Mouse (Mus musculus): ENCODE data around the gene Ggt5. TPM values are rescaled to one million over a fixed set of nuclear protein-coding genes. Genes with fewer than 3 reads are reported as not detected.

Ggt5 gene
- polyA plus RNA-seq, 1 experiment from 2014 or later, result 7.8 TPM

- Histone ChIP-seq H3K4me3 (ENCODE audit: low read depth, low read length) (no peak overlapping the region), H3K9me3 (ENCODE audit: control insufficient read depth, low read length) (no peaks in the 10 kb centered on the region), H3K4me2 (ENCODE audit: low read length) (no peak overlapping the region), H3K4me1 (replicated peaks; ENCODE audit: control insufficient read depth, insufficient read depth, low read length) (peaks cover 14% of the 10 kb centered on the region; the same call in 1 of the 2 replicates), H3K36me3 (ENCODE audit: control insufficient read depth, insufficient read depth, low read length) (no peaks in the 10 kb centered on the region), H3K9ac (ENCODE audit: low read length) (no peak overlapping the region), H3K27ac (ENCODE audit: low read depth) (no peak overlapping the region), H3K27me3 (replicated peaks; ENCODE audit: control insufficient read depth, insufficient read depth, low read length) (no peaks in the 10 kb centered on the region)
- ATAC-seq (replicated peaks; ENCODE audit: low FRiP score, low TSS enrichment, low read depth) (no peak), DNase-seq (ENCODE audit: low spot score) (no peak)
- 43% methylated on average over 5 of the region's 5 CpGs for WGBS
These were observed 804 bp upstream of the Ggt5 start for GRCm38 (mm10) chr10:75588336-75588735.

GRCm38 (mm10) chr10:75589651-75590050, 511 bp downstream of the Ggt5 start:
- Histone ChIP-seq H3K9me3 (ENCODE audit: control insufficient read depth, low read length) (no peaks in the 10 kb centered on the region), H3K9ac (ENCODE audit: low read length) (peak overlapping the region; percentile 33), H3K4me3 (ENCODE audit: low read depth, low read length) (peak overlapping the region; percentile 29), H3K4me1 (replicated peaks; ENCODE audit: control insufficient read depth, insufficient read depth, low read length) (peaks cover 14% of the 10 kb centered on the region), H3K27me3 (replicated peaks; ENCODE audit: control insufficient read depth, insufficient read depth, low read length) (no peaks in the 10 kb centered on the region), H3K27ac (ENCODE audit: low read depth) (peak overlapping the region; percentile 87), H3K36me3 (ENCODE audit: control insufficient read depth, insufficient read depth, low read length) (no peaks in the 10 kb centered on the region), H3K4me2 (ENCODE audit: low read length) (peak overlapping the region; percentile 47)
- 55% methylated on average over 16 of the region's 16 CpGs for WGBS
- ATAC-seq (replicated peaks; ENCODE audit: low FRiP score, low TSS enrichment, low read depth) (no peak), DNase-seq (ENCODE audit: low spot score) (no peak)

GRCm38 (mm10) chr10:75591211-75591894, 2.2 kb downstream of the Ggt5 start:
- Histone ChIP-seq H3K27me3 (replicated peaks; ENCODE audit: control insufficient read depth, insufficient read depth, low read length) (no peaks in the 10 kb centered on the region), H3K9ac (ENCODE audit: low read length) (no peak overlapping the region), H3K4me1 (replicated peaks; ENCODE audit: control insufficient read depth, insufficient read depth, low read length) (peaks cover 14% of the 10 kb centered on the region), H3K36me3 (ENCODE audit: control insufficient read depth, insufficient read depth, low read length) (no peaks in the 10 kb centered on the region), H3K27ac (ENCODE audit: low read depth) (0 out of 2 replicates have a peak overlapping the region, but pooled peaks have one; percentile 7), H3K9me3 (ENCODE audit: control insufficient read depth, low read length) (no peaks in the 10 kb centered on the region), H3K4me2 (ENCODE audit: low read length) (0 out of 2 replicates have a peak overlapping the region, but pooled peaks have one; percentile 47), H3K4me3 (ENCODE audit: low read depth, low read length) (no peak overlapping the region)
- ATAC-seq (replicated peaks; ENCODE audit: low FRiP score, low TSS enrichment, low read depth) (no peak), DNase-seq (ENCODE audit: low spot score) (no peak)
- WGBS, result 68% methylated on average over 12 of the region's 12 CpGs

DNA sequence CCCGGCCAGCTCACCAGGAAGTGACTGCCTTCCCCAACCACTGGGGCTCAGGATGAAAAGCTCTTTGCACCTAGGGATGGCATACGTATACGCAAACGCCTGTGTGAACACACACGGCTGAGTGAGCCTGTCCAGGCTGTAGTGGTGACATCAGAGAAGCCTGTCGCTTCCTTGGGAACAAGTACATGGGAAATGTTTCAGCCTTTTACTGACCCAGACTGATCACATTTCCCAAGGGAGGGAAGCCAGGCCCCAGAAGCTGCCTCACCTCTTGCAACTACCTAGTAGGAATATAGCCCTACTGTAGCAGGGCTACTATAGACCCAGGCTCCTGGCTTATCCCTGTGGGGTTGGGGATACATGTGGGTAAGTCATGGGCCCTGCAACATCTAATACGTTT, 3.4 kb downstream of the Ggt5 start:
- Histone ChIP-seq H3K4me2 (ENCODE audit: low read length) (no peak overlapping the region), H3K9ac (ENCODE audit: low read length) (no peak overlapping the region), H3K27ac (ENCODE audit: low read depth) (no peak overlapping the region), H3K4me3 (ENCODE audit: low read depth, low read length) (no peak overlapping the region), H3K9me3 (ENCODE audit: control insufficient read depth, low read length) (peaks cover 6% of the 10 kb centered on the region; the same call in 1 of the 2 replicates), H3K36me3 (ENCODE audit: control insufficient read depth, insufficient read depth, low read length) (no peaks in the 10 kb centered on the region), H3K4me1 (replicated peaks; ENCODE audit: control insufficient read depth, insufficient read depth, low read length) (peaks cover 14% of the 10 kb centered on the region), H3K27me3 (replicated peaks; ENCODE audit: control insufficient read depth, insufficient read depth, low read length) (no peaks in the 10 kb centered on the region)
- DNase-seq (ENCODE audit: low spot score) (no peak), ATAC-seq (replicated peaks; ENCODE audit: low FRiP score, low TSS enrichment, low read depth) (no peak)
- WGBS, result 63% methylated on average over 7 of the region's 7 CpGs

GRCm38 (mm10) chr10:75595981-75596380, 6.8 kb downstream of the Ggt5 start:
- Histone ChIP-seq H3K9me3 (ENCODE audit: control insufficient read depth, low read length) (peaks cover 11% of the 10 kb centered on the region; the same call in 1 of the 2 replicates), H3K36me3 (ENCODE audit: control insufficient read depth, insufficient read depth, low read length) (no peaks in the 10 kb centered on the region), H3K9ac (ENCODE audit: low read length) (no peak overlapping the region), H3K27me3 (replicated peaks; ENCODE audit: control insufficient read depth, insufficient read depth, low read length) (no peaks in the 10 kb centered on the region), H3K4me2 (ENCODE audit: low read length) (no peak overlapping the region), H3K27ac (ENCODE audit: low read depth) (no peak overlapping the region), H3K4me1 (replicated peaks; ENCODE audit: control insufficient read depth, insufficient read depth, low read length) (no peaks in the 10 kb centered on the region; the same call in 1 of the 2 replicates), H3K4me3 (ENCODE audit: low read depth, low read length) (no peak overlapping the region)
- 74% methylated on average over 8 of the region's 8 CpGs for WGBS
- ATAC-seq (replicated peaks; ENCODE audit: low FRiP score, low TSS enrichment, low read depth), result no peak
- DNase-seq (ENCODE audit: low spot score), result no peak

DNA sequence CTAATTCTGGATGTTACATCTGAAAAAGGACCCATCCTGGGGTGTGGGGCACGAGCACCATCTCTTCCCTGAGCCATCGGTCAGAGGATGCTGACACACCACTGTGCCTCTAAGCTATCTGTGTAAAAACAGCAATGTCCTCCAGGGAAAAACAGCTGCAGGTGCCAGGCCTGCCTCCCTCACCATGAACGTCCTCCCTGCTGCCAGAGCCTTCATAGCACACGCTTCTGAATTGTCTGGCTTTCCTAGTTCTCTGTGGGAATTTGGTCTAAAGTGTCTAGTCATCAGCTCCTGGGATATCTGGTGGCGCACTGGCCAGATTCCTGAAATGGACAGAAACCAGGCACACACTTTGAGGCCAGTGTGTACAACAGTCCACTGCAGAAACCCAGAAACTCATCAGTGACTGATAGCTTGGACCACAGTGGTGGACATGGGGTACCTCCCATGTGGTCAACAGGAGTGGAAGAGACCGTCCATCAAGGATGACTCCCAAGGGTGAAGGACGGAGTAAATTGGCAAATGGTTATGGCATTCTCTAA, 11.1 kb downstream of the Ggt5 start:
- no peaks in the 10 kb centered on the region for H3K27me3 ChIP-seq (replicated peaks; ENCODE audit: control insufficient read depth, insufficient read depth, low read length)
- no peaks in the 10 kb centered on the region for H3K4me1 ChIP-seq (replicated peaks; ENCODE audit: control insufficient read depth, insufficient read depth, low read length)
- H3K9ac ChIP-seq (ENCODE audit: low read length), result no peak overlapping the region
- DNase-seq (ENCODE audit: low spot score) (no peak), ATAC-seq (replicated peaks; ENCODE audit: low FRiP score, low TSS enrichment, low read depth) (no peak)
- no peak overlapping the region for H3K4me3 ChIP-seq (ENCODE audit: low read depth, low read length)
- WGBS, result 65% methylated on average over 7 of the region's 7 CpGs
- H3K9me3 ChIP-seq (ENCODE audit: control insufficient read depth, low read length), result peaks cover 11% of the 10 kb centered on the region; the same call in 1 of the 2 replicates
- H3K27ac ChIP-seq (ENCODE audit: low read depth), result no peak overlapping the region
- no peak overlapping the region for H3K4me2 ChIP-seq (ENCODE audit: low read length)
- H3K36me3 ChIP-seq (ENCODE audit: control insufficient read depth, insufficient read depth, low read length), result no peaks in the 10 kb centered on the region

GRCm38 (mm10) chr10:75605162-75605846, 16.2 kb downstream of the Ggt5 start:
- Histone ChIP-seq H3K4me1 (replicated peaks; ENCODE audit: control insufficient read depth, insufficient read depth, low read length) (no peaks in the 10 kb centered on the region), H3K27ac (ENCODE audit: low read depth) (no peak overlapping the region), H3K4me3 (ENCODE audit: low read depth, low read length) (no peak overlapping the region), H3K9me3 (ENCODE audit: control insufficient read depth, low read length) (no peaks in the 10 kb centered on the region), H3K4me2 (ENCODE audit: low read length) (no peak overlapping the region), H3K27me3 (replicated peaks; ENCODE audit: control insufficient read depth, insufficient read depth, low read length) (no peaks in the 10 kb centered on the region), H3K36me3 (ENCODE audit: control insufficient read depth, insufficient read depth, low read length) (no peaks in the 10 kb centered on the region), H3K9ac (ENCODE audit: low read length) (no peak overlapping the region)
- ATAC-seq (replicated peaks; ENCODE audit: low FRiP score, low TSS enrichment, low read depth), result no peak
- 36% methylated on average over 11 of the region's 11 CpGs for WGBS
- no peak for DNase-seq (ENCODE audit: low spot score)

- ATAC-seq (replicated peaks; ENCODE audit: low FRiP score, low TSS enrichment, low read depth), result no peak
- Histone ChIP-seq H3K4me2 (ENCODE audit: low read length) (no peak overlapping the region), H3K9ac (ENCODE audit: low read length) (no peak overlapping the region), H3K36me3 (ENCODE audit: control insufficient read depth, insufficient read depth, low read length) (no peaks in the 10 kb centered on the region), H3K4me1 (replicated peaks; ENCODE audit: control insufficient read depth, insufficient read depth, low read length) (no peaks in the 10 kb centered on the region), H3K4me3 (ENCODE audit: low read depth, low read length) (no peak overlapping the region), H3K27ac (ENCODE audit: low read depth) (no peak overlapping the region), H3K9me3 (ENCODE audit: control insufficient read depth, low read length) (no peaks in the 10 kb centered on the region), H3K27me3 (replicated peaks; ENCODE audit: control insufficient read depth, insufficient read depth, low read length) (no peaks in the 10 kb centered on the region)
- DNase-seq (ENCODE audit: low spot score), result no peak
- 85% methylated on average over 4 of the region's 4 CpGs for WGBS
These were observed 18.1 kb downstream of the Ggt5 start for GRCm38 (mm10) chr10:75607253-75607652.

Measured in intestine, embryonic 14.5 days (tissue).